Mouse (Mus musculus) intestine, postnatal 0 days (tissue): ENCODE measurements around the gene Rps19. TPM values are rescaled to one million over a fixed set of nuclear protein-coding genes. Genes with fewer than 3 reads are reported as not detected.
"Not testable (repeated sequence)": the region's sequence is repeated elsewhere in the genome, so short reads cannot be mapped to it uniquely, and the experiment has no call there.

ENCODE experiments used
- ATAC-seq: fragments of 200-750 bp; cut with Nextera tagmentation; 2 replicates; pipeline ENCODE4 v1.8.0; 2017; ENCODE audit warnings: mild to moderate bottlenecking, moderate TSS enrichment, moderate library complexity
- H3K27ac ChIP-seq: fragments of 300-500 bp; sonication (generic); 2 replicates; pipeline ENCODE4 v1.5.1; 2014; ENCODE audit warnings: mild to moderate bottlenecking, low read depth, low read length, moderate library complexity
- H3K27me3 ChIP-seq: fragments of 300-500 bp; sonication (generic); replicated peaks from 2 replicates; pipeline ENCODE4 v1.6.1; 2014; ENCODE audit warnings: low read length, mixed read lengths; ENCODE audit not compliant: control insufficient read depth, insufficient read depth
- H3K36me3 ChIP-seq: fragments of 300-500 bp; sonication (generic); 2 replicates; pipeline ENCODE4 v1.6.1; 2014; ENCODE audit warnings: mild to moderate bottlenecking, moderate library complexity; ENCODE audit not compliant: control insufficient read depth, insufficient read depth
- H3K4me1 ChIP-seq: fragments of 300-500 bp; sonication (generic); replicated peaks from 2 replicates; pipeline ENCODE4 v1.6.1; 2014; ENCODE audit warnings: antibody characterized with exemption, low read length, mixed read lengths; ENCODE audit not compliant: control insufficient read depth, insufficient read depth
- H3K4me2 ChIP-seq: fragments of 300-500 bp; sonication (generic); replicated peaks from 2 replicates; pipeline ENCODE4 v1.6.1; 2014; ENCODE audit warnings: low read depth, mild to moderate bottlenecking, moderate library complexity
- H3K4me3 ChIP-seq: fragments of 300-500 bp; sonication (generic); 2 replicates; pipeline ENCODE4 v1.5.1; 2014; ENCODE audit warnings: low read depth, low read length
- H3K9ac ChIP-seq: fragments of 300-500 bp; sonication (generic); 2 replicates; pipeline ENCODE4 v1.6.1; 2014; ENCODE audit warnings: mild to moderate bottlenecking, low read depth, low read length
- H3K9me3 ChIP-seq: fragments of 300-500 bp; sonication (generic); 2 replicates; pipeline ENCODE4 v1.6.1; 2016; ENCODE audit warnings: mixed run types; ENCODE audit not compliant: control insufficient read depth
- CTCF ChIP-seq: sonication (generic); IDR thresholded peaks from 2 replicates; pipeline ENCODE4 v1.5.1; 2016; ENCODE audit warnings: low read depth, mild to moderate bottlenecking, control low read depth, antibody characterized with exemption, moderate library complexity
- WGBS: fragments of 180-500 bp; shearing (Covaris S2); extraction: QIAGEN DNeasy Blood & Tissue Kit; methylation state at CpG from one replicate; pipeline ENCODE4 v1.1.7; 2014; 5-methylcytosine and 5-hydroxymethylcytosine counted together
- polyA plus RNA-seq: library from polyadenylated mRNA; unstranded; fragments of >200 nt; fragmentation: Nextera tagmentation; extraction: Ambion mirVana; gene quantifications from 2 replicates; pipeline ENCODE4 v1.2.1, GENCODE M21; 2015

The Rps19 gene
- polyA plus RNA-seq, 1 experiment from 2014 or later: 1,200 TPM

GRCm38 (mm10) chr7:24889431-24890220, 5.5 kb downstream of the Rps19 start:
- 79% methylated on average over 6 of the region's 6 CpGs for WGBS
- H3K27ac ChIP-seq: no peak overlapping the region
- no peak overlapping the region for H3K4me3 ChIP-seq
- H3K27me3 ChIP-seq: no peaks in the 10 kb centered on the region
- H3K4me2 ChIP-seq: no peak overlapping the region
- TF ChIP-seq CTCF: no peak
- no peak overlapping the region for H3K9ac ChIP-seq
- H3K4me1 ChIP-seq: 0 out of 2 replicates have a peak, but pooled peaks cover 6% of the 10 kb centered on the region
- no peaks in the 10 kb centered on the region for H3K9me3 ChIP-seq
- peaks cover 46% of the 10 kb centered on the region for H3K36me3 ChIP-seq
- no peak for ATAC-seq

DNA sequence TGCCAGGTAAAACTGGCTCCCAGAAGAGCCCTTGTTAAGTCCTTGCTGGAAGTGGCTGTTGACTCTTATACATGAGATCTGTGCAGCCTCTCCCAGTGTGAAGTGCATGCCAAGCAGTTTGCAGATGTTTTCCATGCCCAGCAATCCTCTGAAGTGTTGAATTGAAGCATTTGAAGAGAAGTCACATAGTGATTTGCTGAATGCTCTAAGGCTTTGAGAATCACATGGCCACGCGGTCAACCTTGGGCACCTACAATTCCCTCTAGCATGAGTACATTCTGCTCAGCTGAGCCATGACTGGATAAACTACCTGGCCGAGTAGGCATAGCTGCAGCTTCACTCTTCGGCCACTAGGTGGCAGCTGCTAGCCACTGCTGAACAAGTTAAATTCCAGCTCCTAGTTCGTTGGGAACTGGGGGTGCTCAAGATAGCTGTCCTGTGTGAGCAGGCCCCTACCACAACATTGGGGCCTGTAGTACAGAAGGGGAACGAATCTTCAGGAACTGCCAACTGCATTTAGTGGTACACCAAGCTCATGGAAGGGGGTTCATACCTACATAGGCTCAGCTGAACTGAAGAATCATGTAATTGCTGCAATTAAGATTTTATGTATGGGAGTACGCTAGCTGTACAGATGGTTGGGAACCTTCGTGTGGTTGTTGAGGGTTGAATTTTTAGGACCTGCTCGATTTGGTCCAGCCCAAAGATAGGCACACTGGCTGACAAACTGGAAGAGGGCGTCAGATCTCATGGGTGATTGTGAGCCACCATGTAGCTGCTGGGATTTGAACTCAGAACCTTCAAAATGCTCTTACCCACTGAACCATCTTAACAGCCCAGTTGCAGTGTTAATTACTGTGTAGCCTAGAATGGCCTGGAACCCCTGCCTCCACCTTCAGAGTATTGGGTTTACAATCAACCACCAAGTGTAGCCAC, 6.4 kb downstream of the Rps19 start:
- no peak overlapping the region for H3K4me2 ChIP-seq
- peaks cover 46% of the 10 kb centered on the region for H3K36me3 ChIP-seq
- TF ChIP-seq CTCF: peak; percentile 99
- no peak overlapping the region for H3K4me3 ChIP-seq
- no peaks in the 10 kb centered on the region for H3K9me3 ChIP-seq
- no peak overlapping the region for H3K9ac ChIP-seq
- no peak overlapping the region for H3K27ac ChIP-seq
- no peaks in the 10 kb centered on the region for H3K27me3 ChIP-seq
- 0 out of 2 replicates have a peak, but pooled peaks cover 6% of the 10 kb centered on the region for H3K4me1 ChIP-seq
- WGBS: 29% methylated on average over 10 of the region's 10 CpGs
- peak; percentile 50 for ATAC-seq

DNA sequence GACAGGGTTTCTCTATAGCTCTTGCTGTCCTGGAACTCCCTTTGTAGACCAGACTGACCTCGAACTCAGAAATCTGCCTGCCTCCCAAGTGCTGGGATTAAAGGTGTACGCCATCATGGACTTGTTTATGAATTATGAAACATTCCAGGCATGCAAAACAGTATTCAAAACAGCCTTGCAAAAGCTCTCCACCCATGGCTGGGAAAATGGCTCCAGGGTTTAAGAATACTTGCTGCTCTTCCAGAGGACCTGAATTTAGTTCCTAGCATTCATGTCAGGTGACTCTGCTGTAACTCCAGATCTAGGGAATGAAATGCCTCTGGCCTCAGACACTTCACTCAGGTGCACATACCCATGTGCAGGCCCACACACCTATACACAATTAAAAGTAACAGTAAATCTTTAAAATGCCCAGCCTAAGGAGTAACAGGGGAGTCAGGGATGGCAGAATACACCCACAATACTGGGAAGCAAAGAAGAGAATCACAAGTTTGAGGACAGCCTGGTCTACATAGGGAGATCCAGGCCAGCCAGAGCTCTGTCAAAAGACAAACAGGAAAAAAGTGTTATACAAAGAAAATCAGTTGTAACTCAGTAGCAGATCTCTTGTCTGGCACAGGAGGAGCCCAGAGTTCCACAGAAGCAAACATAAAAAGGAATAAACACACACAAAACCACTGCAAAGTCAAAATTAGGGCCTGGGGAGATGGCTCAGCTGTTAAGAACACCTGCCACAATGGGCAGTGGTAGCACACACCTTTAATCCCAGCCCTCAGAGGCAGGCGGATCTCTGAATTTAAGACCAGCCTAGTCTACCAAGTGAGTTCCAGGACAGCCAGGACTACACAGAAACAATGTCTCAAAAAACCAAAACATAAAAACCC, 7.3 kb downstream of the Rps19 start:
- 0 out of 2 replicates have a peak, but pooled peaks cover under 1% of the 10 kb centered on the region for H3K4me1 ChIP-seq
- no peaks in the 10 kb centered on the region for H3K9me3 ChIP-seq
- H3K27me3 ChIP-seq: no peaks in the 10 kb centered on the region
- H3K36me3 ChIP-seq: peaks cover 37% of the 10 kb centered on the region
- no peak for ATAC-seq
- no peak overlapping the region for H3K4me2 ChIP-seq
- TF ChIP-seq CTCF: no peak
- no peak overlapping the region for H3K9ac ChIP-seq
- WGBS: 67% methylated on average over 3 of the region's 3 CpGs
- H3K27ac ChIP-seq: no peak overlapping the region
- no peak overlapping the region for H3K4me3 ChIP-seq

GRCm38 (mm10) chr7:24892125-24892583, 8.0 kb downstream of the Rps19 start:
- WGBS: 58% methylated on average over 2 of the region's 2 CpGs
- Histone ChIP-seq H3K4me3 (no peak overlapping the region), H3K27ac (no peak overlapping the region), H3K36me3 (peaks cover 30% of the 10 kb centered on the region), H3K9me3 (no peaks in the 10 kb centered on the region), H3K9ac (no peak overlapping the region), H3K4me1 (no peaks in the 10 kb centered on the region), H3K4me2 (no peak overlapping the region), H3K27me3 (no peaks in the 10 kb centered on the region)
- no peak for ATAC-seq
- no peak for TF ChIP-seq CTCF

- not testable (repeated sequence) for H3K4me3 ChIP-seq, H3K9ac ChIP-seq, H3K4me2 ChIP-seq, H3K4me1 ChIP-seq, ATAC-seq, H3K27me3 ChIP-seq, H3K36me3 ChIP-seq, H3K9me3 ChIP-seq, H3K27ac ChIP-seq
- 90% methylated on average over 2 of the region's 2 CpGs for WGBS
These were observed 11.6 kb downstream of the Rps19 start for GRCm38 (mm10) chr7:24895749-24896148.
